Mouse (Mus musculus) lung, postnatal 25 days (tissue): Measurements from ENCODE around the gene Pald1.
A peak's percentile ranks its signal among the peaks of the same experiment; 100 is the strongest.

ENCODE experiments used
- DNase-seq: peaks from one replicate; pipeline ENCODE4 v3.0.0; 2022; ENCODE audit warnings: low spot score

Pald1 gene

DNA sequence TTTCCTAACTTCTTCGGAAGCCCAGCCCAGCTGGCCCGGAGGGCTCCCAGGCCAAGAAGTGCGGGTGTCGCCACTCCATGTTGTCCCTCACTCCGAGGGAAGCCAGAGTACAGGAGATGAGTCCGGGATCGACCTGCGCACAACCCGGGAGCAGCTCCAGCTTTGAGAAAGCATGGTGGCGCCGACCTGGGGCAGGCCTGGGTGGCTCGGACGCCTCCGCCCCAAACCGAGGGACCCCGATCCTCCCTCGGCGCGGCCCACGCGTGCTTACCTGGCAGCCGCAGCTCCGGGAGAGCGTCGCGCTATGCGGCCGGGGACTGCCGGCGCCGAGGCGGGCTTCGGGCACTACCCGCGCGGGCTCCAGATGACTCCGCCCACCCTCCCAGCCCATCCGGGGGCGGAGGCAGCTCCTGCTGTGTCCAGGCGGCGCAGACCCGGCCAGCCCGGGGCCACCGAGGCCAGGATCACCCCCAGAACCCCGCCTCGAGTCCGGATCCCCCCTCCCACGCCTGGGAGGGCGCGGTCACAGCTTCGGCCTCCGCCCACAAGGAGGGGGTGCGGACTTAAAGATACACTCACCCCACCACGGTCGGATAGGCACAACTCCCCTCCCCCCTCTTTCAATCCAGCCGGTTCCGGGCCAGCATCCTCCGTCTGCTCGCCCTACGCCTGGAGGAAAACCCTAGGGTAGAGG lies at the start of gene Pald1:
TSS of gene Pald1 (minus strand) at position 510 of the 694 bp plus-strand sequence.
- peak; percentile 86 for DNase-seq

DNA sequence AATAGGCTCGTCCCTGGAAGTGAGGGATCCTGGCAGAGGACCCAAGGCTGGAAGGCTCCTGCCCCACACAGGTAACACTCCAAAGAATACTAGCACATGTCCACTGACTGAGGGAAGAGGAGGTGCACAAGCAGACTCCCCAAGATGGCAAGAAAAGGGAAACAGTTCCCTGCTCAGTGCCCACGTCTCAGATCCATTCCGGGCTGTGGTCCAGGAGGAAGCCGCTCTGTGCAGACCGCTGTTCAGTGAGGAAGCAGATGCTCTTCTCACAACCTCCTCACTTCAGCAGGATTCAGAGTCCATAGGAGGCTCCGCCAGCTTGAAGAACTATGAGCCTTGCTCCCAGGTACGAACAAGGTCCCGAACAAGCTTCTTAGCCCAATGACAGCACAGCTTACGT lies 48.0 kb upstream of the Pald1 start:
- DNase-seq, result no peak

DNA sequence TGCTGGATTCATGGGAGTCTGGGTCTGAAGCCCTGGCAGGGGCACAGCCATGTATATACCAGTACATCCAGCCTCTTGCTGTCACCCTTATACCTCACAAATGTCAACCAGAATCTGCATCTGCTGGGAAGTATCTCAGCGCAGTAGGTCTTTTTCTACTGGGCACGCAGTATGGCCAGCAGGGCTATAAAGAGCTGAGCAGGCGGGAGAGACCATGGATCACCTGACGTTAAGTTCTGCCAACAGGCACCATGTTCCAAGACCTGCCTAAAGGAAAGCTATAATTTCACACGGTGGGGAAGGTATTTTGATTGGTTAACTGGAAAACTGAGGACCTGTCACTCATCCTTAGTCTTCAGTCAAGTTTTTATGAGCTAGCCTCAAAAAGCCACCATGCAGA lies 45.7 kb upstream of the Pald1 start:
- DNase-seq, result no peak

DNA sequence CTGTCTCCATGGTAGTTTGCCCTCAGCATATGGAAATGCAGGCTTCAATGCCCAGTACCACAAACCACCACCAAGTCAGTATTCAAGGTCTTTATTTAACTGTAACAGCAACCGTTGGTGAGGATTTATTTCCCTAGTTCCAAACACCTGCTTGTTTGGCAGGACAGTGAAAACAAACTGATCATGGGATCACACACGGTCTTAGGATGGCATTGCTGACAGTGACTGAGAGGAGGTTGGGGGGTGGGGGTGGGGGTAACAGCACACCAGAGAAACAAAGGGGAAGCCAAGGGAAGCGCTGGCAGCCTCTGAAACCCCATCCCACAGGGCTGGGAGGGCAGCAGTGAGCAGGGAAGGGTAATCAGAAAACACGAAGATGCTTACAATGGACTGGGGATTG lies 45.1 kb upstream of the Pald1 start:
- DNase-seq, result no peak

DNA sequence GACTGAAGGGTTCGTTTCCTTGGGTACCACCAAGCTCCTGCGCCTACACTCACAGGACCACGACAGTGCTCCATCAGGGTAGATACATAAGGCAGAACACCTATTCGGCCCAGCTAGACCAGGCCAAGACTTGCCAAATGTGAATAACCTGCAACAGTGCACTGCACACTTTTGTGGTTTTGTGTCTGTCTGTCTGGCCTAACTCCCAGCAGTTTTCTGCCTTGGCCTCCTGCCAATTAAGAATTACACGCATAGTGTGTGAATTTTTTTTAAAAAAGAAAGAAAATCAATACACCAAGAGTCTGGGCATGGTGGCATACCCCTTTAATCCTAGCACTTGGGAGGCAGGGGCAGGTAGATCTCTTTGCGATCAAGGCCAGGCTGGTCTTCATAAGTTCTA lies 44.6 kb upstream of the Pald1 start:
- DNase-seq, result no peak

DNA sequence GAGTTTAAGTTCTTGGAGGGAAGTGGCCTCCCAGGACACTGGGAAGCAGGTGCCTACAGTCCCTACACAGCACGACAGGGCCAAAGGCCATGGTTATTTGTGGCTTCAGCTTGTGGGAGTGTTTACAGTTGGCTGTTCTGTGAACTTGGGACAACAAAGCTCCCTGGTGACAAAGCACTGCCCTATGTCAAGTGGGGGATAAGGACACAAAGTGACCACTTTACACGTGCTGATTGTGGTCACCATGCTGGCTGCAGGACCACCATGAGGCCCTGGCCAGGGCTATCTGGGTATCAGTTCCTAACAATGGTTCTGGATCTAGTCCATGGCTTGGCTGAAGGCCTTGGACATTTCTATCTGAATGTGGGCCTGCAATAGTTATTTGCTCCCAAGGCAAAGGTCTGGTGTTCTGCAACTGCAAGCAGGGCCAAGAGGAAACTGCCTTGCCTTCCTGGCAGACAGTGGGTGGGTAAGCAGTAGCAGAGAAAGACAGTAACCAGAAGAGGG lies 43.0 kb upstream of the Pald1 start:
- DNase-seq, result peak; percentile 56

DNA sequence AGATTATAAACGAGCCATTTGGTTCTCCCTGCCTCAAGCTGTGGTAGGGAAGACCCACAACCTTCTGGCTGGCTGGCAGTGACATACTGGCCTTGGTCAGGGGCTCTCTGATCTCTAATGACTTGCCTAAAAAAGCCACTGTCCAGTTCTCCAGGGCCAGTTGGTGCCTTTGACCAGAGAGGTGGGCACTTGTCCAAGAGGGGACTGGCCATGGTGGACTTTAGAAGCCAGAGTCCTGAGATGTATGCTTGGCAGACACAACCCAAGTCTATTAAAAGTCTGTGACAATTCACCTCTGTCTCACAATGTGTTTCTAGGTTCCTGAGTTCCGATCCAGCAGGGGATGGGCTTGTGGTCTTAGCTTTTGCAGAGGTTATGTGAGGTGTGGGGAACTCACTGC lies 41.7 kb upstream of the Pald1 start:
- no peak for DNase-seq

DNA sequence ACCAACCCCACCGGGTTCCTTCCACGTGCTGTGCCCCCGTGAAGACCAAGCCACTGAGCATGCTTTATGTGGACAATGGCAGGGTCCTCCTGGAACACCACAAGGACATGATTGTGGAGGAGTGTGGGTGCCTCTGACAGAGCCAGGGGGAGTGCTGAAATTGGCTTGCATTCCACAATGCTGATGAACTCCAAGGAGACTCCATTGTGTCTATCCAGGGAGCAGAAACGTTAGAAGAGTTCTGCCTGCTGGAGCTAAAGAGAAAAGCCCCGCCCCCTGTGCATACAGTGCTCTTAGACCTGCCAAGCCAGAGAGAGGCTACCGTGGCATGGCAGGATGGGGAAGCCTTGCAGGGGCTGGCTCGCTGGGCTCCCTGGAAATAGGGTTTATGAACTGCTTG lies 41.2 kb upstream of the Pald1 start:
- no peak for DNase-seq

DNA sequence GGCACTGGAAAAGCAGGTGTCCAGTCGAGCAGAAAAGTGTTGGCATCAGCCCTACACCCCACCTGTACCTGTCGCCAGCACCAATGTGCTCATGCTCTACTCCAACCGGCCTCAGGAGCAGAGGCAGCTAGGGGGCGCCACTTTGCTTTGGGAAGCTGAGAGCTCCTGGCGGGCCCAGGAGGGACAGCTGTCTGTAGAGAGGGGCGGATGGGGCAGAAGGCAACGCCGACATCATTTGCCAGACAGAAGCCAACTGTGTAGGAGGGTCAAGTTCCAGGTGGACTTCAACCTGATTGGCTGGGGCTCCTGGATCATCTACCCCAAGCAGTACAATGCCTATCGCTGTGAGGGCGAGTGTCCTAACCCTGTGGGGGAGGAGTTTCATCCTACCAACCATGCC lies 40.0 kb upstream of the Pald1 start:
- peak; percentile 35 for DNase-seq

DNA sequence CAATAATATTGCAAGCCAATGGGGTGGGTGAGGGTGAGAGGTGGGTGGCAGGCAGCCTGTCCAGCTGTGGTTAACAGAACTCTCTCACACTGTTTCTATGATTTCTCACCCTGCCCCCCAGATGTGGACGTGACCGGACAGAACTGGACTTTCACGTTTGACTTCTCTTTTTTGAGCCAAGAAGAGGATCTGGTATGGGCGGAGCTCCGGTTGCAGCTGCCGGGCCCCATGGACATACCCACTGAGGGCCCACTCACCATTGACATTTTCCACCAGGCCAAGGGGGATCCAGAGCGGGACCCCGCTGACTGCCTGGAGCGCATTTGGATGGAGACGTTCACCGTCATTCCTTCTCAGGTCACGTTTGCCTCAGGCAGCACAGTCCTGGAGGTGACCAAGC lies 39.5 kb upstream of the Pald1 start:
- DNase-seq, result no peak

DNA sequence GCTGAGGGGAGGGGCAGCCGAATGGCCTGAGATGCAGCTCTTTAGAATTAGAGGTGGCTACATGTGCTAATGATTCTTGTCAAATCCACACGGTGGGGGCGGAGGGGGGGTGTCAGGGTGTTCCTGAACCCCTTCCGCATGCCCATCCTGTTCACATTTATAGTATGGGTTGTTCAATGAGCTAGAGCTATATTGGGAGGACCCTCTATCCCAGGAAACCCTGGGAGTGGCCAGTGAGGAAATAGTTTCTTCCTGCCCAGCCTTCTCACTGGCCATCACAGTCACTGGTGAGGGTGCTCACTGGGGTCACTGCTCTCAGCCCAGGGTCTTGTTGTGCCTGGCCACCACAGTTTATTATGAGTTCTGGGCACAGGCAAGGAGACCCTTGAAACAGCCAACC lies 36.7 kb upstream of the Pald1 start:
- peak; percentile 21 for DNase-seq

DNA sequence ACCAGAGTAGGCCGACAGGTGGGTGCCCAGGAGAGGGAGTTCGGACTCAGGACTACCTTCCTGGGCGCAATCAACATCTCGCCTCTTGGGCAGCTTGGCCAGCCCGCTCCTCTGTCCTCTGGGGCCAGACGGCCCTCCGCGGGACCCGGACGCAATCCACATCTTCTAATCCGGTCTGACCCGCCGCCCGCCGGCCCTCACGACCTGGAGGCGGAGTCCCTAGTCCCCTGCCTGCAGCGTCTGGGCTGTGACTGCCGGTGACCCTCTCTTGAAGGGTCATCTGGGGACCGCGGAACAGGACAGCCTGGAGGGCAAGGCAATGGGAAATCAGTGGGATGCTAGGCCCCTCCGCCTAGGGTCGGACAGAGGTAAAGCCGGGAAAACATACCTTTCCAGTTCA lies 35.8 kb upstream of the Pald1 start:
- DNase-seq, result no peak

DNA sequence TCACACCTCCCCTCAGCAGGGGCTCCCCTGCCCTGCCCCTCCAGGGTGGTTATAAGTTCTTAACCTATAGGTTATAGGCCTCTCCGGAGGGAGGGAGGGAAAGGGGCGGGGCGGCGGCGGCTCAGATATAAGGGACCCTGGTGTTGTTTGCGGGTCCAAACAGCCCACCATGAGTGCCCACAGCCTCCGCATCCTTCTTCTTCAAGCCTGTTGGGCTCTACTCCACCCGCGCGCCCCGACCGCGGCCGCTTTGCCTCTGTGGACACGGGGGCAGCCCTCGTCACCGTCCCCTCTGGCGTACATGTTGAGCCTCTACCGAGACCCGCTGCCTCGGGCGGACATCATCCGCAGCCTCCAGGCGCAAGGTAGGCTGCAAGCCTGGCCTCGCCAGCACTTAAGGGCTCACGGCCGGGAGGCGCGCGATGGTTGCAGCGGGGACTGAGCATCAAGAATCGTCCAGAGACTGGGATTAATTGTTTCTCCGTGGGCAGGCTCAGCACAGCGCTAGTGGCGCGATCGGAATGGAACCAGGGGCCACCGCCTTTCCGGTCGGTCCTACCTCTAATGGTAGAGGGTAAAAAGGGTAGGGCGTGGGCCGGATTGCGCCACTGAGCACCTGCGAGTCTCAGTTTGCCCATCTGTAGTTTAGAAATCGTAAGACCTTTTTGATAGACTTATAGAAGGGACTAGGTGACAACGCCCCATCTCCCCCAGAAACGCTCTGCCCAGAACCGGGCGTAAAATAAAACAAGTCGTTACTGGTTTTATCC lies 35.0 kb upstream of the Pald1 start:
- DNase-seq, result no peak

DNA sequence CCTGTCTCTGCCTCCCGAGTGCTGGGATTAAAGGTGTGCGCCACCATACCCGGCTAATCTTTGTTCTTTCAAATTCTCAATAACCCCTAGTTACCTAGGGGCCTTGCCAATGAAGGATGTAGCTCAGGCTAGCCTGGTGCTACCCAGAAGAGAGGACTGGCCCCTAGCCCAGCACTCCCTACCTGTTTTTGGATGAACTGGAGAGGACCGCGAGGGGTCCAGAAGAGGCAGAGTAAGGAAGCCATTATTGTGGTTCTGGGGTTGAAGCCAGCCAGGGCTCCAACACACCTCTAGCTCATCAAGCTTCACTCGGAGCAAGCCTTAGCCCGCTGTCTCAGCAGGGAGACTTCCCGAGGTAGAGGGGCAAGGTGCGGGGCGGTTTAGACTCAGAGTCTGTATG lies 34.3 kb upstream of the Pald1 start, which contains the start of gene Nodal:
TSS of gene Nodal (plus strand) at position 301 of the 400 bp plus-strand sequence.
- DNase-seq, result no peak

DNA sequence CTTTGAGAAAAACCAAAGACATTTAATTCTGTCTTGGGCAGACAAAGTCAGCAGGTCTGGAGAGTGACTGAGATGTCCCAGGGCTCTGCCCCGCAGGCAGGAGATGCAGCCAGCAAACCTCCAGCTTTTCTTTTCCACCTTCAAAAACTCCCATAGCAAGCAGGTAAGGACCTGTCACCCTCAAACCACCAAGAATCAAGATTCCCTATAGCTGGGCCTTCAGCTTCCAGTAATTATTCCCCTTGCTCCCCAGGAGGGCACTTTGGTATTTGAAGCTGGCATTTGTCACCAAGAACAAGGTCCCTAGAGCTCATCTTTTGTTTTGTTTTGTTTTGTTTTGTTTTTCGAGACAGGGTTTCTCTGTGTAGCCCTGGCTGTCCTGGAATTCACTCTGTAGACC lies 33.7 kb upstream of the Pald1 start:
- no peak for DNase-seq

DNA sequence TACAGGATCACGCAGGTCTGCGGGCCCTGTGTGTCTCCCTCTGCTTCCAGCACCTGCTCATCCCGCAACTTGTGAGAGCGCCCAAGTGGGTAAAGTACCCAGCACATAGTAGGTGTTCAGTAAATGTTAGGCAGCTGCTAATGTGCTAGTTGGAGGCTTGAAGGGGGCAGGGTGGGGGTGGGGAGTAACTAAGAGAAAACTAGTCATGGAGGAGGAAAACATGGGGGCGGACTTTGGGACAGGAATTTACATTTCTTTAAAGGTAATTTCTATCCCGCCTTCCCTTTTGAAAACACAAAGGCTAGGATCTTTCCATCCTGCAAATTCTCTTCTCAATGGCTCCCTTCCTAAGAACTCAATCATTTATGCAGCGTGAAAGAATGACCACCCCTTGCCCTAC lies 33.2 kb upstream of the Pald1 start:
- no peak for DNase-seq

DNA sequence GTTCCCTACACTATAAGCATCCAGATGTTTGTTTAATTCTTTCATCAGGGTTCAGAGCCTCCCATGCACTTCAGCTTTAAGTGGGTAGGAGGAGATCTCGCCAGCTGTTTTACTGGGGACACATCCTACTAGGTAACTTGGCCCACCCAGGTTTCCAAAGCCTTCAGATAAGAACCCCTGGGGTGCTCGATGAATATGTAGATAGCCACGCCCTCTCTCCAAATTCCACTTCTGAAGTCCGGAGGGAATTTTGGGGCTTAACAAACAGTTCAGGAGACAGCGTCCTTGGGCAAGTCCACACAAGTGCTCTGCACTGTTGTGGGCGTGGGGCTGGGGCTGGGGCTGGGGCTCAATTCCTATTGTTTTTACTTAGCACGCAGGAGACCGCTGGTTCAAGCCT lies 32.6 kb upstream of the Pald1 start:
- no peak for DNase-seq

DNA sequence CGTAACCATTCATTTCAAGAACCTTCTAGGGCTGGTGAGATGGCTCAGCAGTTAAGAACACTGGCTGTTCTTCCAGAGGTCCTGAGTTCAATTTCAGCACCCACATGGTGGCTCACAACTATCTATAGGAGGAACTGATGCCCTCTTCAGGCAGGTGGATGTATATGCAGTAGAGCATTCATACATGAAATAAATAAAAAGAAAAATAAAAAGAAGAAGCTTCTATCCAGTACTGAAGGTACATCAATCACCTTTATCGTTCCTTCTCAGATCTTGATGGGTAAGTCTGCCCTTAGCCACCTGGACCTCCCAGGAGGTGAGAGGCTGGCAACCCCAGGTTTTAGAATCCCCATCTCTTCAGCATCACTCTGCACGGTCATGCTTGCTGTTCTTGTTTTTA lies 31.9 kb upstream of the Pald1 start:
- DNase-seq, result no peak

DNA sequence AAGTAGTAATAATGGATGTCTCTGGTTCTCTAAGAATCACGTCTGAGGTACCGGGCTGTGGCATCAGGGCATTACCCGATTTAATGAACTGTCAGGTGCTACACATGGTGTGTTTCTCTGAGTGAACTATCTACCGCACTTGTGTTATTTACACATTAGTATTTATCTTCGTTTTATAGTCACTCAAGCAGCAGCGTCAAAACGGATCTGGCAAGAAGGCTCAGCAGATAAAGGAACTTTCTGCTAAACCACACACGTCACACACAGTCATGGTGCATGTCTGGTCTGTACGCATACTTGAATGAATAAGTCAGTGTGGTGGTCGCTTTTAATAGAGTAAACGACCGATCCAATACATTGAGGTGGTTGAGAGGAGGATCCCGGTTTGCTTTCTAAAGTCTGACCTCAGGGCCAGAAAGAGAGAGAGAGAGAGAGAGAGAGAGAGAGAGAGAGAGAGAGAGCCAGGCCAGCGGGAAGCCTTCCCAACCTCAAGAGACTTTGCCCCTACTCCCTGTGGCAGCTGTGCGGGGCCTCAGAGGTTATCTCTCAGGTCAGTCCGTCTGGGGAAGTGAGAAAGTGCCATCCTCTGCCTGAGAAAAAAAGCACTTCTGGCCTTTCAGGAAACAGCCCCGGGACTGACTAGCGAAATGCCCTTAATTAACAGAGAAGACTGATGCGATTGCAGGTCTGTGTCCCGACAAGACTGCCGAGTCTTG lies 29.7 kb upstream of the Pald1 start:
- DNase-seq, result no peak

DNA sequence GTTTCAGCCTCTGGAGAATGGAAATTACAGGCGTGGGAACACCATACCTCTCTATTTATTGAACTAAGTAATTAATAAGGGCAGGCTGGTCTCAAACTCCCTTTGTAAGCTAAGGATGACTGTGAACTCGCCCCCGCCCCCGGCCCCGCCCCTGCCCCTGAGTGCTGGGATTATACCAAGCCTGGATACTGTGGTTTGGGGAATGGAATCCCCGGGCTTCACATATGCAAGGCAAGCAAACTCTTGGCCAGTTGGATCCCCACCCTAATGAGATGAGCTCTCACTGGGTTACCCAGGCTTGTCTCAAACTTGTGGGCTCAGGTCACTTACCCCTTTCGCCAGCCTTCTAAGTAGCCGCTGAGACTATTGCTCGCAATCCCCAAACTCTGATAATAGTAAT lies 26.9 kb upstream of the Pald1 start:
- DNase-seq, result no peak

DNA sequence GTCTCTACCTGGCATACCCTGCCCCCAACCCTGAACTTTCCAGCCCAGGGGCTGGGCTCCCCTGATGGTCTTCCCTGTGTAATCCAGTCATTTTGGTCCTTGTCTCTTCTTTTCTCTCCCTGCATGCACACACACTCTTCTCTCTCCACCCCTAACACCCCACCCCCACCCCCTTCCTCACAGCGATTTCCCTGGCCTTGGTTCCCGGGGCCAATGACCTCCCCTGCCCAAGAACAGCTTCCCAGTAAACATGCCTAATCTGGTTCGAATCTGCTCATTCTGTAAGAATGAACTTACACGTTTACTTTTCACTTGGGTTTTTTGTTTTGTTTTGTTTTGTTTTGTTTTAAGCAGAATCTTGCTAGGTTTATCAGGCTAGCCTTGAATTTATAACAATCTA lies 26.4 kb upstream of the Pald1 start:
- DNase-seq, result no peak

DNA sequence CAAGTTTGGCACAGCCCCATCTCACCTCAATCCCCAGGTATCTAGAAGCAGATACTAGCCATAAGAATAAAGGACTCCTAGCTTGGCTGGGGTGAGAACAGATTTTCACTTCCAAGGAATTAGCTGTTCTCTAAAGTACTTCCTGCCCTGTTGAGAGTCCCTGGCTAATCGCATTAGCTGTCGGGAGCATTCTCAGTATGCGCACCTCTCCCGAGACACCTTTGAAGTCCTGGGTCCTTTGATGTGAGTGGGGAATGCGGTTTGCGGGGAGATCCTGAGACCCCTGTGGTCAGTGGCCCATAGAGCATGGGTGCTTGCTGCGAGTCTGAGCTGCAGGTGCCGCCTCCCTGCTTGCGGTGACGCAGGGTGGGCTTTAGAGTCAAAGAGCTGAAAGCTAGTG lies 22.6 kb upstream of the Pald1 start:
- DNase-seq, result no peak

DNA sequence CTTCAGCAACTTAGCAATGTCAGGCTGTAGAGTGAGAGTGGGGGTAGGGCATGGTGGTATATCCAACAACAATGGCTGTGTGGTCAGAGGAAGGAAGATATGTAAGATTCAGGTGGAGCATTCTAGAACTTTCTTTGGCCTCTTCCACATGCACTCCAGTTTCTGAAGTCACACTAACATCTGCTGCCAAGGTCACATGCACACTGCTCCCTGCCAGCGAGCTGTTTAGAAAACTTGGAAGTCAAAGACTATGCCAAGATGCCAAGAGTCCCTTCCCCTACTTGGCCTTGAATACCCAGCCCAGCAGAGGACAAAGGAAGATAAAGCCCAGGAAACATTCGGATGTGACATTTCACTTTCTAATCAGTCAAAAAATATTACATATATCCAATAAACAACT lies 19.6 kb upstream of the Pald1 start:
- peak; percentile 32 for DNase-seq
